Mouse (Mus musculus): ENCODE data around the gene Kcnip1. TPM values are rescaled to one million over a fixed set of nuclear protein-coding genes. Genes with fewer than 3 reads are reported as not detected.

The Kcnip1 gene
- polyA plus RNA-seq, 1 experiment from 2014 or later: 7.8 TPM

GRCm38 (mm10) chr11:33670105-33670965 lies 322.6 kb downstream of the Kcnip1 start:
- DNase-seq (ENCODE audit: low spot score) (no peak), ATAC-seq (replicated peaks; ENCODE audit: low FRiP score) (no peak)
- no peak overlapping the region for H3K4me2 ChIP-seq (ENCODE audit: low read depth, low read length, severe bottlenecking)
- 71% methylated on average over 10 of the region's 10 CpGs for WGBS
- H3K9ac ChIP-seq (ENCODE audit: low read length): no peak overlapping the region
- no peaks in the 10 kb centered on the region for H3K4me1 ChIP-seq (replicated peaks; ENCODE audit: control insufficient read depth, insufficient read depth, low read length)
- H3K36me3 ChIP-seq (ENCODE audit: control insufficient read depth, insufficient read depth, low read length): no peaks in the 10 kb centered on the region
- H3K9me3 ChIP-seq (ENCODE audit: control insufficient read depth, low read length): no peaks in the 10 kb centered on the region
- no peak overlapping the region for H3K4me3 ChIP-seq (ENCODE audit: low read depth, low read length)
- H3K27me3 ChIP-seq (ENCODE audit: control insufficient read depth, insufficient read depth, low read length): no peaks in the 10 kb centered on the region
- H3K27ac ChIP-seq (ENCODE audit: low read depth, low read length): no peak overlapping the region

- Histone ChIP-seq H3K27me3 (ENCODE audit: control insufficient read depth, insufficient read depth, low read length) (no peaks in the 10 kb centered on the region), H3K9ac (ENCODE audit: low read length) (no peak overlapping the region), H3K36me3 (ENCODE audit: control insufficient read depth, insufficient read depth, low read length) (no peaks in the 10 kb centered on the region), H3K4me1 (replicated peaks; ENCODE audit: control insufficient read depth, insufficient read depth, low read length) (no peaks in the 10 kb centered on the region), H3K4me3 (ENCODE audit: low read depth, low read length) (no peak overlapping the region), H3K4me2 (ENCODE audit: low read depth, low read length, severe bottlenecking) (no peak overlapping the region), H3K27ac (ENCODE audit: low read depth, low read length) (no peak overlapping the region), H3K9me3 (ENCODE audit: control insufficient read depth, low read length) (no peaks in the 10 kb centered on the region)
- DNase-seq (ENCODE audit: low spot score): no peak
- no peak for ATAC-seq (replicated peaks; ENCODE audit: low FRiP score)
- 79% methylated on average over 6 of the region's 6 CpGs for WGBS
Measured at GRCm38 (mm10) chr11:33668376-33668775, 324.6 kb downstream of the Kcnip1 start.

- Histone ChIP-seq H3K4me3 (ENCODE audit: low read depth, low read length) (no peak overlapping the region), H3K9me3 (ENCODE audit: control insufficient read depth, low read length) (no peaks in the 10 kb centered on the region), H3K27me3 (ENCODE audit: control insufficient read depth, insufficient read depth, low read length) (no peaks in the 10 kb centered on the region), H3K4me2 (ENCODE audit: low read depth, low read length, severe bottlenecking) (no peak overlapping the region), H3K27ac (ENCODE audit: low read depth, low read length) (no peak overlapping the region), H3K36me3 (ENCODE audit: control insufficient read depth, insufficient read depth, low read length) (no peaks in the 10 kb centered on the region), H3K4me1 (replicated peaks; ENCODE audit: control insufficient read depth, insufficient read depth, low read length) (0 out of 2 replicates have a peak, but pooled peaks cover 4% of the 10 kb centered on the region), H3K9ac (ENCODE audit: low read length) (no peak overlapping the region)
- DNase-seq (ENCODE audit: low spot score) (no peak), ATAC-seq (replicated peaks; ENCODE audit: low FRiP score) (no peak)
- 87% methylated on average over 2 of the region's 2 CpGs for WGBS
Measured at GRCm38 (mm10) chr11:33663599-33663998, 329.4 kb downstream of the Kcnip1 start.

GRCm38 (mm10) chr11:33660016-33660913 lies 332.7 kb downstream of the Kcnip1 start:
- Histone ChIP-seq H3K4me1 (replicated peaks; ENCODE audit: control insufficient read depth, insufficient read depth, low read length) (0 out of 2 replicates have a peak, but pooled peaks cover 4% of the 10 kb centered on the region), H3K9ac (ENCODE audit: low read length) (no peak overlapping the region), H3K9me3 (ENCODE audit: control insufficient read depth, low read length) (no peaks in the 10 kb centered on the region), H3K27ac (ENCODE audit: low read depth, low read length) (no peak overlapping the region), H3K27me3 (ENCODE audit: control insufficient read depth, insufficient read depth, low read length) (no peaks in the 10 kb centered on the region), H3K36me3 (ENCODE audit: control insufficient read depth, insufficient read depth, low read length) (no peaks in the 10 kb centered on the region), H3K4me3 (ENCODE audit: low read depth, low read length) (no peak overlapping the region), H3K4me2 (ENCODE audit: low read depth, low read length, severe bottlenecking) (no peak overlapping the region)
- 84% methylated on average over 13 of the region's 13 CpGs for WGBS
- no peak for DNase-seq (ENCODE audit: low spot score)
- ATAC-seq (replicated peaks; ENCODE audit: low FRiP score): no peak

- no peaks in the 10 kb centered on the region for H3K4me1 ChIP-seq (replicated peaks; ENCODE audit: control insufficient read depth, insufficient read depth, low read length)
- WGBS: 79% methylated on average over 7 of the region's 7 CpGs
Measured at GRCm38 (mm10) chr11:33655861-33656593, 336.9 kb downstream of the Kcnip1 start.

GRCm38 (mm10) chr11:33655221-33655620 lies 337.7 kb downstream of the Kcnip1 start:
- H3K4me2 ChIP-seq (ENCODE audit: low read depth, low read length, severe bottlenecking): no peak overlapping the region
- no peaks in the 10 kb centered on the region for H3K27me3 ChIP-seq (ENCODE audit: control insufficient read depth, insufficient read depth, low read length)
- H3K4me1 ChIP-seq (replicated peaks; ENCODE audit: control insufficient read depth, insufficient read depth, low read length): no peaks in the 10 kb centered on the region
- WGBS: 76% methylated on average over 3 of the region's 3 CpGs
- no peaks in the 10 kb centered on the region for H3K9me3 ChIP-seq (ENCODE audit: control insufficient read depth, low read length)
- no peak overlapping the region for H3K9ac ChIP-seq (ENCODE audit: low read length)
- no peak for ATAC-seq (replicated peaks; ENCODE audit: low FRiP score)
- H3K36me3 ChIP-seq (ENCODE audit: control insufficient read depth, insufficient read depth, low read length): no peaks in the 10 kb centered on the region
- no peak overlapping the region for H3K4me3 ChIP-seq (ENCODE audit: low read depth, low read length)
- H3K27ac ChIP-seq (ENCODE audit: low read depth, low read length): no peak overlapping the region
- no peak for DNase-seq (ENCODE audit: low spot score)

More at GRCm38 (mm10) chr11:33655861-33656593, 336.9 kb downstream of the Kcnip1 start:
- Histone ChIP-seq H3K9me3 (ENCODE audit: control insufficient read depth, low read length) (no peaks in the 10 kb centered on the region), H3K4me2 (ENCODE audit: low read depth, low read length, severe bottlenecking) (no peak overlapping the region), H3K36me3 (ENCODE audit: control insufficient read depth, insufficient read depth, low read length) (no peaks in the 10 kb centered on the region), H3K27me3 (ENCODE audit: control insufficient read depth, insufficient read depth, low read length) (no peaks in the 10 kb centered on the region), H3K4me3 (ENCODE audit: low read depth, low read length) (no peak overlapping the region), H3K27ac (ENCODE audit: low read depth, low read length) (no peak overlapping the region), H3K9ac (ENCODE audit: low read length) (no peak overlapping the region)
- DNase-seq (ENCODE audit: low spot score) (no peak), ATAC-seq (replicated peaks; ENCODE audit: low FRiP score) (no peak)

- Histone ChIP-seq H3K27ac (ENCODE audit: low read depth, low read length) (no peak overlapping the region), H3K4me2 (ENCODE audit: low read depth, low read length, severe bottlenecking) (no peak overlapping the region), H3K4me1 (replicated peaks; ENCODE audit: control insufficient read depth, insufficient read depth, low read length) (no peaks in the 10 kb centered on the region), H3K4me3 (ENCODE audit: low read depth, low read length) (no peak overlapping the region), H3K36me3 (ENCODE audit: control insufficient read depth, insufficient read depth, low read length) (no peaks in the 10 kb centered on the region), H3K27me3 (ENCODE audit: control insufficient read depth, insufficient read depth, low read length) (no peaks in the 10 kb centered on the region), H3K9me3 (ENCODE audit: control insufficient read depth, low read length) (no peaks in the 10 kb centered on the region), H3K9ac (ENCODE audit: low read length) (no peak overlapping the region)
- DNase-seq (ENCODE audit: low spot score) (no peak), ATAC-seq (replicated peaks; ENCODE audit: low FRiP score) (no peak)
- 82% methylated on average over 2 of the region's 2 CpGs for WGBS
Measured at GRCm38 (mm10) chr11:33654485-33654884, 338.5 kb downstream of the Kcnip1 start.

- 90% methylated on average over 2 of the region's 2 CpGs for WGBS
- Histone ChIP-seq H3K4me2 (ENCODE audit: low read depth, low read length, severe bottlenecking) (no peak overlapping the region), H3K4me3 (ENCODE audit: low read depth, low read length) (no peak overlapping the region), H3K9ac (ENCODE audit: low read length) (no peak overlapping the region), H3K4me1 (replicated peaks; ENCODE audit: control insufficient read depth, insufficient read depth, low read length) (no peaks in the 10 kb centered on the region), H3K27me3 (ENCODE audit: control insufficient read depth, insufficient read depth, low read length) (no peaks in the 10 kb centered on the region), H3K27ac (ENCODE audit: low read depth, low read length) (no peak overlapping the region), H3K9me3 (ENCODE audit: control insufficient read depth, low read length) (no peaks in the 10 kb centered on the region), H3K36me3 (ENCODE audit: control insufficient read depth, insufficient read depth, low read length) (no peaks in the 10 kb centered on the region)
- ATAC-seq (replicated peaks; ENCODE audit: low FRiP score) (no peak), DNase-seq (ENCODE audit: low spot score) (no peak)
Measured at GRCm38 (mm10) chr11:33649358-33649757, 343.6 kb downstream of the Kcnip1 start.
